Mouse (Mus musculus): ENCODE data around the gene Zcchc7.
A peak's percentile ranks its signal among the peaks of the same experiment; 100 is the strongest.

Gene Zcchc7

DNA sequence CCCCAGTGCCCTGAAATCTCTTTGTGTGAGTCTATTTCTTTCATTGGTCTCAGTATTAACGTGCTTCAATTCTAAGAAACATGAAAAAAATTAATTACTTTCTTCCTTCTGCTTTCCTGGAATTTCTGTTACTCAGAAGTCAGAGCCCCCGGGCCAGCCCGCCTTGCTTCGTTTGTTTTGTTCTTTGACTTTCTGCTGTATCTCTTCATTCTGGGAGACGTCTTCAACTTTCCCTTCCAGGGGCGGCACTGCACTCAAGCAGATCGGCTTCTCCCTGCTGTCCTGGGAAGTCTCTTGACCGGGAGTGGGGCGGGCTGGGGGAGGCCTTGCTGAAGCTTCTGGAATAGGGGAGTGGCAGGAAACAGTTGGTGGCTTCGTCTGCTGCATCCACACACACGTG is 207.5 kb downstream of the Zcchc7 start:
- no peak for DNase-seq (ENCODE audit: low read depth, low spot score)

DNA sequence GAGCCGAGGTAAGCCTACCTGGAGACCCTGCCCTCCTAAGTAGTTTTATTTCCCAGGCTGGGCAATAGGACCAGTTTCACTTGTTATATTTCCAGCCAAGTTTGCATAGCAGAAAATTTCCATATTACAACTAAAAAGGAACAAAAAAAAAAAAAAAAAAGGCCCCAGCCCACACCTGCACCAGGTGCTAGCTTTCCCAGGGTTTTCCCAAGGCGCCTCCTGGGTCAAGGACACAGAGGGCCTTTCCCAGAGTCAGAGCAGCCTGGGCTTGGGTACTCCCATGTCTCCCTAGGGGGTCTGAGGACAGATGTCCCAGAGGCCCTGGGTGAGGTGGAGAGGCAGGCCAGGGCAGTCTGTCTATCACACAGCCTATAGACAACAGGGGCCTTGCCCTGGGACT is 209.5 kb downstream of the Zcchc7 start:
- no peak for DNase-seq (ENCODE audit: low read depth, low spot score)

DNA sequence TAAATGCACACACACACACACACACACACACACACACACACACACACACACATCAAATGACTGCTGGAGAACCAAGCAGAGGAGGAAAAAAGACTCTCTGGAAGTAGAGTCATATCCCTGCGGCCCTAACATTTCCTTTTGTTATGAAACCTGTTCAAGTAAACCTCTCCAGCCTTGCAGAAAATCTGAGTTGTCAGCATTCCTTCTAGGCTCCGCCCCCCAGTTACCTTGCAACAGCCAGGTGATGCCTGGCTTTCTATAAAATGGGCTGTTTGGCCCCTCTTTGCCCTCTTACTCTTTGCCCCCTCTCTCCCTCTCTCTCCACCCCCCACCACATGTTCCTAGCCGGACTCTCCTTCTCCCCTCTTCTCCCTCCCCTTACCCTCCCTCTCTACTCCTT is 210.1 kb downstream of the Zcchc7 start:
- DNase-seq (ENCODE audit: low read depth, low spot score): no peak

DNA sequence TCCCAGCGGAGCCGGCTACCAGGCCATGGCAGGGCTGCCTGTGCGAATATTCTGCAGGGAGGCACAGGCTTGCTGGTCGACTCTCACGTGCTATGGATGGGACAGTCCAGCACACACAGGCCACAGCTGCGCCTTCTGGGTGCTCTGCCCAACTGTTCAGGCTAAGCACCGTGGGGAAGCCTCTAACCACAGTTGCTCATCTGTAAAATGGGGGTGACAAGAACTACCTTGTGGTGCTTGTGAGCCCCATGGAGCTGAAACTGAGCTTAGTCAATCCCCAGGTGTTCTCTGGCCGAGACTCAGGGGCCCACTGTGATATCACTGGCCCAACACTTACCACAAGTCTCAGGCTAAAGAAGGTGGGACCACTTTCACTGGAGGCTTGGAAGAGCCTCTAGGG is 211.7 kb downstream of the Zcchc7 start:
- DNase-seq (ENCODE audit: low read depth, low spot score): no peak

- no peak for DNase-seq (ENCODE audit: low read depth, low spot score)
These were observed 214.4 kb downstream of the Zcchc7 start for GRCm38 (mm10) chr4:44970056-44970455.

GRCm38 (mm10) chr4:44970612-44971110 is 215.0 kb downstream of the Zcchc7 start:
- DNase-seq (ENCODE audit: low read depth, low spot score): peak; percentile 87

GRCm38 (mm10) chr4:44973450-44973849 is 217.8 kb downstream of the Zcchc7 start:
- DNase-seq (ENCODE audit: low read depth, low spot score): peak; percentile 97

DNA sequence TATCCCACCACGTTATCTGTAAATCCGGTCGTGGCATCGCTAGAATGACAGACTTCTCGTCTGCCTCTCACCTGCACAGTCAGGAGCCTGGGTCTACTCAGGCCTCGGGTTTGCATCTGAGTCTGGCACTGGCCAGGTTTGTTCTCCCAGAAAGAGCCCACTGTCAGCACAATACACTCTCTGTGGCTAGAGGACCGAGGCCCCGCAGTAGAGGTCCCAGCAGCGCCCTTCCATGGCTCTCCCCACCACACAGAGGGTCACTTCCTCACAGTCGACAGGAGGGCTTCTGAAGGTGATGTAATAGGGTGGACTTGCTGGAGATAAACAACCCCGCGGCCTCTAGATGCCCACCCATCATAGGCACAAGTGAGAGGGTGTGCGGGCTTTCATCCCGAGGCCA is 218.2 kb downstream of the Zcchc7 start:
- DNase-seq (ENCODE audit: low read depth, low spot score): no peak

- DNase-seq (ENCODE audit: low read depth, low spot score): no peak
These were observed 218.7 kb downstream of the Zcchc7 start for GRCm38 (mm10) chr4:44974331-44974730.

DNA sequence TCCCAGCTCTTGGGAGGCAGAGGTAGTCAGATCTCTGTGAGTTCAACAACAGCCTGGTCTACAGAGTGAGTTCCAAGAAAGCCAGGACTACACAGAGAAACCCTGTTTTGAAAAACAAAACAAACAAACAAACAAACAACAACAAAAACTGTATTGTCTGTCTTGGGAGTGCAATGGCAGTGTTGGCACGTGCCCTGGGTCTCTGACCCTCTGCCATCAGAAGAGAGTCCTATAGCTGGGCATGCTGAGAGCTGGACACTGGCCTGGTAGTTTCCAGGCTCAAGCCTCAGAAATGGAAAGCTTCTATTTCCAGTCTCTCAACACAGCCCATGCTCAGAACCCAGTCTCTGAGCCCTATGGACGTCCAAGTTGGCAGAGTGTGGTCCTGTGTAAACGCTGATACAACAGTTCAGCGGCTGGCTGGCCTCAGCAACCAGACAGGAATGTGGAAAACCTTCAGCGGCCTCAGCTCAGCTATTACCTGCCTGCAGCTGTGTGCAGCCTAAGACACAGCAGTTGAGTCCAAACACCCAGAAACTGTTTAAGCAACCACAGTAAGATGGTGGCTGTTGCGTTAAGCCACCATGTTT is 220.4 kb downstream of the Zcchc7 start:
- DNase-seq (ENCODE audit: low read depth, low spot score): no peak

DNA sequence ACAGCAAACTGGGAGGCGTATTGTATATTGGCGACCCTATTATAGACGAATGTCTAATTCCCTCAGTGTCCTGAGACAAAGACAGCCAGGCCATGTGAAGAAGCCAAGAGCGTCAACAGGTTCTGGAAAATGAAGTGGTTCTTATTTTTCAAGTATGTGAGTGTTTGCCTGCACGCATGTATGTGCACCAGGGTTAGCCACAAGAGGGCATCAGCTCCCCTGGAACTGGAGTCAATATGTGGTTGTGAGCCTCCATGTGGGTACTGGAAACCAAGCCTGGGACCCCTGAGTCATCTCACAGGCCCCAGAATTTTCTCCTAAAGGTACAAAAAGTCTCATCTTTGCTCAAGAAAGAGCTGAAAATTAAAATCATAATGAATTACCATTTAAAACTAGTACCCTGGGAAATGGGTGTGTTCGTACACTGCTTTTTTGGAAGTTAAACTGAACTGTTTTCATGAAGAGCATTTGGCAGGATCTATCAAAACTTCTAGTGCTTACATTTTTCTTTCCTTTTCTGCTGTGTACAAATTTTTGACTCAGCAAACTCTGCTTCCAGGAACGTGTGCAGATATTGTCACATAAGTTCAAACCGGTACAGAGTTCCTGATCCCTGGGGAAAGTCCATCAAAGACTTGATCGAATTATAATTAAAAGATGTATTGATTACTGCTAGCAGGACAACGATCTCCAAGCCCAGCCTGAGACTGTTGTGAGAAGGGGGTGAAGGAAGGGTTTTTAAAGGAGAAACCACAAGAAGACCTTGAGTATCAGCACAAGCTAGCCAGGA is 221.4 kb downstream of the Zcchc7 start:
- DNase-seq (ENCODE audit: low read depth, low spot score): no peak

DNA sequence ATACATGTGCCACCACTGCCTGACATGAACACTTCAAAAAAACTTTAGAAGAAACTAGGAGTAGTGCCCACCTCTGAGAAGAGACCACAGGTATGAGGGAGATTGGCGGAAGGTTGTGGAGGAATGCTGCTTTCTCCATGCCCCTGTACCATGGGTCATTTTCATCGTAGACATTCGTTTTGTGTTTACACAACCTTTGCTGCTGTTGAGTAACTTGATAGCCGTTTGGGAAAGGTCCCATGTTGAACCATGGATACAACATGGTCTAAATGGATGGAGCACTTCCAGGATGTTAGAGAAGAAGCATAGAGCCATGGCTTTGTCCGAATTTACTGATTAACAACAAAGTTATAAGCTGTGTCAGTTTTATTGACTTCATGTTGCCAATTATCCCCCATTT is 222.5 kb downstream of the Zcchc7 start:
- DNase-seq (ENCODE audit: low read depth, low spot score): no peak

- DNase-seq (ENCODE audit: low read depth, low spot score): no peak
These were observed 224.2 kb downstream of the Zcchc7 start for GRCm38 (mm10) chr4:44979794-44980338.

DNA sequence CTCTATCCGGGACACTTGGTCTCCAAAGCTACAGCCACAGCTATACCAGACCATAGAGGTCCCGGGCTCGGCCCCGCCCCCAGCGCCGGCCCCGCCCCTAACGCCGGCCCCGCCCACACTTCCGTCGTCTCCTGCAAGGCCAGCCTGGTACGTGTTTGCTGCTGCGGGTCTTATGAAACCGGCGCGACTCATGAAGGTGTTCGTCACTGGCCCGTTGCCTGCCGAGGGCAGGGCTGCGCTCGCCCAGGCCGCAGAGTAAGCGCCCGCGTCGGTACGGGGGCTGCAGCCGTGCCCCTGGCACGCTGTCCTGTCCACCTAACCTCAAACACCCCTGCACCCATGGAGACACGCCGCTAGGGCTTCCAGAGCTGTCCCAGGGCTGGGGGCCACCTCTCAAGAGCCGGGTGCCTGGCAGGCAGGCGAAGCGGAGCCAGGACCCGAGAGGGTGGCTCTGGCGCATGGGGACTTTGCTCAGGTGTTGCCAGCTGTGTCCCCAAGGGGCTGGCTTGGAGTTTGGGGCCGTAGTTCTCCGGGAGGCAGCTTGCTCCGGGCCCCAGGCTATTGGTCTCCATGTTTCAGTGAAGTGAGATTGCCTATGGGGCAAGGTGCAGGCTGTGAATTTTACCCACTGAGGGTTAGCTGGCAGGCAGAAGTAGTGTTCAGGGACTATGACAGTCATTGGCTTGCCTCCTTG is 225.8 kb downstream of the Zcchc7 start, which contains the start of gene Grhpr:
Grhpr (plus strand) TSS at position 116 of the 694 bp plus-strand sequence.
- DNase-seq (ENCODE audit: low read depth, low spot score): peak; percentile 94

Data from ZHBTc4 (cell line).